Mouse (Mus musculus) thymus, postnatal 36 days (tissue): ENCODE results near the gene Srsf3.

ENCODE experiments used
- DNase-seq, 2 experiments: peaks; one replicate each; pipeline ENCODE4 v3.0.0; 2022; ENCODE audit warnings: mixed read lengths in 2 of 2

Gene Srsf3

GRCm38 (mm10) chr17:29046863-29047262 is 14.4 kb downstream of the Srsf3 start:
- no peak for DNase-seq

GRCm38 (mm10) chr17:29047697-29048514 is 15.5 kb downstream of the Srsf3 start:
- DNase-seq, result no peak

- peak; percentile 80 to 85 for DNase-seq
Observed at GRCm38 (mm10) chr17:29048748-29049507, 16.5 kb downstream of the Srsf3 start.

- no peak for DNase-seq
Observed at GRCm38 (mm10) chr17:29049508-29049889, 17.1 kb downstream of the Srsf3 start.

- no peak for DNase-seq
Observed at GRCm38 (mm10) chr17:29049923-29050322, 17.5 kb downstream of the Srsf3 start.

GRCm38 (mm10) chr17:29050791-29051190 is 18.4 kb downstream of the Srsf3 start:
- no peak for DNase-seq

GRCm38 (mm10) chr17:29053067-29053466 is 20.6 kb downstream of the Srsf3 start:
- DNase-seq, result no peak

- DNase-seq, result no peak
Observed at GRCm38 (mm10) chr17:29053841-29054240, 21.4 kb downstream of the Srsf3 start.

- DNase-seq, result no peak
Observed at GRCm38 (mm10) chr17:29054429-29054828, 22.0 kb downstream of the Srsf3 start.

- DNase-seq, result no peak
Observed at GRCm38 (mm10) chr17:29055586-29055985, 23.2 kb downstream of the Srsf3 start.

GRCm38 (mm10) chr17:29056207-29056606 is 23.8 kb downstream of the Srsf3 start:
- no peak for DNase-seq

GRCm38 (mm10) chr17:29056699-29057151 is 24.3 kb downstream of the Srsf3 start:
- DNase-seq, result peak; percentile 62 to 81

- no peak for DNase-seq
Observed at GRCm38 (mm10) chr17:29057361-29057890, 25.0 kb downstream of the Srsf3 start.

GRCm38 (mm10) chr17:29057961-29058360 is 25.5 kb downstream of the Srsf3 start:
- peak; percentile 39 to 56 for DNase-seq

GRCm38 (mm10) chr17:29058487-29058886 is 26.1 kb downstream of the Srsf3 start:
- no peak for DNase-seq

- DNase-seq, result no peak
Observed at GRCm38 (mm10) chr17:29059581-29059980, 27.2 kb downstream of the Srsf3 start.

- no peak for DNase-seq
Observed at GRCm38 (mm10) chr17:29060946-29061345, 28.5 kb downstream of the Srsf3 start.

GRCm38 (mm10) chr17:29062119-29063035 is 29.9 kb downstream of the Srsf3 start:
- no peak for DNase-seq

- DNase-seq, result no peak
Observed at GRCm38 (mm10) chr17:29063121-29063987, 30.9 kb downstream of the Srsf3 start.

GRCm38 (mm10) chr17:29063988-29064285 is 31.5 kb downstream of the Srsf3 start:
- no peak for DNase-seq

- DNase-seq, result no peak
Observed at GRCm38 (mm10) chr17:29065245-29065940, 33.0 kb downstream of the Srsf3 start.
